Mouse (Mus musculus): ENCODE measurements around the gene 1700007K13Rik. TPM values are rescaled to one million over a fixed set of nuclear protein-coding genes. Genes with fewer than 3 reads are reported as not detected.

The 1700007K13Rik gene
- total RNA-seq, 2 experiments from 2014 or later: 5.1 to 6.8 TPM

DNA sequence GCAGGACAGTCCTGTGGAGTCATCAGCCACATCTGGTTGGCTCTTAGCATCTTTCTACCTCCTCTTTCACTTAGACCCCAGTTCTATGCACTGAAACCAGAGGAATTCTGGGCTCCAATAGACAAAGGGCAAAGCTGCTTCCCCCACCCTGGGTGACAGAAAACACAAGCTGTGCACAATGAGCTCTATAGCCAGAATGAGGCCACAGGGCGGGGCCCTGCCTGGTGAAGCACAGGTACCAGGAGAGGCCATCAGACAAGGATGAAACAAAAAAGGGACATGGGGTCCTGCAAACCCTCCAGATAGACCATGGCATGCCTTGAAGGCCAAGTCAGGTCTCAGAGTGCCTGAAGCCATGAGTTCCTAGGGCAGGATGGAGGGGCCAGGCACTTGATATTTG lies 49.6 kb downstream of the 1700007K13Rik start:
- no peak for DNase-seq (ENCODE audit: low spot score in 2 of 2)

DNA sequence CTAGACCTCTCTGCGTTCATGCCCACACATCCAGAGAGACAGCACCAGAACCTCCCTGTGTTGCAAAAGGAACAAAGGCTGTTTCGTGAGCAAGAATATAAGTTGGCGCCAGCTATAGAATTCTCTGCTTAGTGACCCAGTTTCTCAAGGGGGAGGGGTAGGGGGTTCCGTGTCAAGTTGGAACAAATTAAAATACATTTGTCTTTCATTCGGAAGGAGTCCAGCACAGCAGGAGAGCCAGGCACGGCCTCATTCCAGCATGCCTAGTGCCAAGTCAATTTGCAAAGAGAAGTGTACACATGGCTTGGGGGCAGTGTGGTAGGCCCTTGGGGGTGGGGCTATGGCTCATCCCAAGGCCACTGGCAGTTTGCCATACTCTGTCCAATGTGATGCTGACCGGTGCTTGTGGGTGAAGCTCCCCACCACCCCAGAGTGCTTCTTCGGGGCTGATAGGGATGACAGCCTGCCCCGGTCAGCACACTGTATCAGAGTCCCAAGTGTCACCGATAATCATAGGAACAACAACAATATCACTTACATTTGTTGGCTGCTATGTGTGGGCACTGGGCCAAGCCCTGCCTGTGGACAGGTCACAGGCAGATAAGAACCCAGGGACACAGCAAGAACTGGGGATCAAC lies 50.6 kb downstream of the 1700007K13Rik start:
- peak; percentile 60 to 63 for DNase-seq (ENCODE audit: low spot score in 2 of 2)

DNA sequence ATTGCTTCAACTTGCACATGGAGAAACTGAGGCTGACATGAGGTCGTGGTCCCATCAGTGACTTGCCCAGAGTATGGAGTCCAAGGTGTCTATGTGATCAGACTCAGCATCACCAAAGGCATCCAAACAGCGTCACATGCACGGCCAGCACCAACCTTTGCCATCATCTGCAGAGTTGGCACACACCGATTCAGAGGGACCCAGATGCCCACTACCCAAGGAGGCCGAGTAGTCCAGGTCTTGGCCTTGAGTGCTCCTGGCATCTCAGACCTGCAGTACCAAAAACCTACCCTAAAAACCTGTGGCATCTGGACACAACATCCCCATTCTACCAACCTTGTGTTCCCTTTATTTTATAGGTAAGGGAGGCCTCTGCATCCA lies 51.4 kb downstream of the 1700007K13Rik start:
- no peak for DNase-seq (ENCODE audit: low spot score in 2 of 2)

DNA sequence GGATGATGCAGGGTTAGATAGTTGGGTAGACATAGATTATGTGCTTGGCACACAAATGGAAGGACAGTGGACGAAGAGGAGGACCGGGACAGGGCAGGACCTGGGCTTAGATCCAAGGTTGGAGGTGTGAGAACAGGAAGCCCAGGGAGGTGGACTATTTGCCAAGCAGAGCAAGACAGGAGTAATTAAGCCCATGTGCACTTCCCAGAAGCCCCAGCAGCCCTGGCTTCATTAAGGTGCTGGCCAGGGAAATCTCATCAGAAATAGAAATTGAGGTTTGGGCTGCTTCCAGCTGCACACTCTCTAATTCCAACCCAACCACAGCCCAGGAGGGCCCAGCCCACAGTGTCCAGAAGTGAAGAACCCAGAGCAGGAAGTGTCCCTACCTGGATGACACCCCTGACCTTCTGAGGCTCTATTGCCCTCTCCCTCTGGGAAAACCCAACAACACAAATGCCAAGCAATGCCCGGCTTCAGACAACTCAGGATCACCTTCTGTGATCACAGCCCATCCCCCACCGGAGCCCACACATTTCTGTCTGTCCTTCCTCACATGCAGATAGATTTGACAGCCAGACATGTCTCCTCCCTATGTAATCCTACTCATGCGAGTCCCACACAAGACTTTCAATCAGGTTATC lies 51.9 kb downstream of the 1700007K13Rik start:
- DNase-seq (ENCODE audit: low spot score in 2 of 2): no peak

DNA sequence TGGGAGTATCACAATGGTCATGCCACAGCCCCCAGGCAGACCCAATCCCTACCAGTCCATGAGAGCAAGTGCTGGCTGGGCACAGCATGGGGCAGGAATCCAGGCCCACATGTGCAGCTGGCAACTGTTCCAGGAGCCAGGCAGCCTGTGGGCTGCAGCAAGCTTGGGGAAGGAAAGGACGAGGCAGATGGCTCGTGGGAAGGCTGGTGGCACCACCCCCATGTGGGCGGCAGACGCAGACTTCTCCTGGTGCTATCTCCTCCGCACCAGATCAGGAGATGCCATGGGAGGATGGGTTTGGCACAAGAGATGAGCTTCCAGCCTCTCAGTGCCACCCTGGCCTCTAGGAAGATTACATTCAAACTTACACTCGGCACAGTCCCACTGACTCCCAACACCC lies 53.2 kb downstream of the 1700007K13Rik start:
- DNase-seq (ENCODE audit: low spot score in 2 of 2): peak; percentile 76 to 79

Other genes starting within 250 kb of the 1700007K13Rik start
- gene Ppp1r26, start 19.5 kb downstream of the 1700007K13Rik start, total RNA-seq (2021): 10 to 100 TPM; 20.2 to 21.9 TPM
- gene Mrps2, start 1.7 kb upstream of the 1700007K13Rik start, total RNA-seq (2021): 10 to 100 TPM; 37.2 to 37.4 TPM
- gene Gbgt1, start 30.6 kb upstream of the 1700007K13Rik start, total RNA-seq (2021): 1 to 10 TPM; 1.2 to 1.9 TPM
- gene Gm10134, start 39.8 kb upstream of the 1700007K13Rik start, total RNA-seq (2021): 1 to 10 TPM in 1 of 2 experiments, not detected in 1; 1.2 TPM
- 100 to 1,000 TPM; 155 to 158 TPM for gene Ralgds, start 46.8 kb upstream of the 1700007K13Rik start, total RNA-seq (2021)
- gene Cel, start 97.1 kb upstream of the 1700007K13Rik start, total RNA-seq (2021): not detected
- 10 to 100 TPM; 19.2 to 19.5 TPM for gene Gtf3c5, start 117.4 kb upstream of the 1700007K13Rik start, total RNA-seq (2021)
- not detected for gene Gfi1b, start 155.7 kb upstream of the 1700007K13Rik start, total RNA-seq (2021)
- gene Tsc1, start 174.9 kb upstream of the 1700007K13Rik start, total RNA-seq (2021): 10 to 100 TPM; 43.8 to 44.8 TPM
- under 1 TPM in 1 of 2 experiments, not detected in 1; 0.96 TPM for gene Spaca9, start 233.4 kb upstream of the 1700007K13Rik start, total RNA-seq (2021)
- gene Ak8, start 233.8 kb upstream of the 1700007K13Rik start, total RNA-seq (2021): 1 to 10 TPM; 1.8 TPM

All from layer of hippocampus, postnatal 10 days (tissue).